Mouse (Mus musculus) small intestine, adult 2 months (tissue): ENCODE results near the gene Nckap5l.

Source experiments
- CTCF ChIP-seq: fragments of 200-500 bp; IDR thresholded peaks from 2 replicates; pipeline ENCODE4 v1.5.1; 2012; ENCODE audit warnings: low read depth, mild to moderate bottlenecking, control low read depth, inconsistent platforms, low read length, moderate library complexity, mixed read lengths; ENCODE audit not compliant: insufficient replicate concordance, insufficient read length; ENCODE audit errors: extremely low read depth
- POLR2A ChIP-seq: fragments of 200-500 bp; IDR thresholded peaks from 2 replicates; pipeline ENCODE4 v1.6.1; 2012; ENCODE audit warnings: low read depth, mild to moderate bottlenecking, control low read depth, inconsistent platforms, low read length, moderate library complexity

DNA sequence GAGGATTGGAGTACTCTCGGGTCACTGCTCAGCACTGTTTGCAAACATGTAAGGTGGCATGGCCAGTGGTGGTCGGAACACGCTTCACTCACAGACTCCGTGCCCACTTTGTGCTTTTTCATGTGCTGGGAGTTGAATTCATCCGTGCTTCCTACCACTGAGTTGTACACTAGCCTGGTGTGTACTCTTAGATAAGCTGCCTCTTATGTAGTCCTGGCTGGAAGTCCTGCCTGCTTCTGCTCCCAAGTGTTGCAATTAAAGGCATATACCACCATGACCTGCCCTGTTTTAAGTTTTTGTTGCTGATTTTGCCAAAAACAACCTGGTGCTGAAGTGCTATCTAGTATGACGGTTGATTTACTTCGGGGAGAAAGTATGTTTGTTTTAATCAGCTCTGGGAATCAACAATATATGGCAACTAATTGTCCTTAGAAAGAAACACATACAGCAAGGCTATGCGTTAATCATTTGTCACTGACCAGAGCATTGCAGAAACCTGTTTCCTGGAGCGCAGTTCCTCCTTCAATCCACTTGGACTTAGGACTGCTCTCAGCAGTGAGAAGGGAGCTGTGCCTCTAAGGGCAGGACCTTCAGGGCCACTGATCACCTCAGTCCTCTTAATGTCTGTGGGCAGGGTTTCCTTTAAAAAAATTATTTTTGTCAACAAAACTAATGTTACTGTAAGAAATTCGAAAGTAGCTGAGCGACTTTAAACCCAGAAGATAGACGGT lies 54.2 kb downstream of the Nckap5l start:
- TF ChIP-seq POLR2A, result no peak
- no peak for TF ChIP-seq CTCF
